ENCODE assay signal across 26 mouse cellular contexts in the genomic region with DNA sequence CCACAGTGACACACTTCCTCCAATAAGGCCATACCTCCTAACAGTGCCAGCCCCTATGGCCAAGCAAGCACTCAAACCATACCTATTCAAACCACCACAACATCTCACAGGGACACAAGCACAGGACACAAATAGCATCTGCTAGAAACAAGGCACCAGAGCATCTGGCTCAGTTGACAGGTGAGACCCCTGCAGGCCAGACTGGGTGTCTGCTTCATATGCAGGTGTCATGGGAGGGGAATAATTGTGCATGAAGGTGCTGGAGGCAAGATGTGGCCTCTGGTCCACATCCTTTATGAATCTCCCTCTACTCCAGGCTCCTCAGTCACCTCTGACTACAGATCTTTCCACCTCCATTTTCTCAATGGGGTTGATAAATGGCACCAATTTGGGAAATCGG. TPM values are rescaled to one million over a fixed set of nuclear protein-coding genes. Genes with fewer than 3 reads are reported as not detected.
DNase-seq lines count a peak whose midpoint lies in the region; ATAC-seq and TF ChIP-seq lines count a peak whose summit lies in the region.
"Had no signal": no experiment of that assay in that cellular context is flagged by ENCODE, and none has a peak within 500 bp of the region (broad histone marks: within the 10 kb centered on the region; RNA-seq: fewer than 3 reads in every experiment).

No protein-coding gene starts in this region.

- DNase-seq in kidney, postnatal 0 days (ENCODE audit: low spot score), result no peak
- DNase-seq in kidney, postnatal 10 days, result no peak
- peak; percentile 14 for DNase-seq in A20 (ENCODE audit: low read depth, low spot score)
- peak; percentile 71 for DNase-seq in ES-CJ7 (ENCODE audit: low read depth, low spot score)
- peak; percentile 13 for DNase-seq in induced T-regulatory cell, adult 2 months (ENCODE audit: low read depth)
- no peak for DNase-seq in forebrain, embryonic 14.5 days (ENCODE audit: low spot score)
- DNase-seq: adrenal gland, adult 8-10 months; cerebellum, adult 2 months; cerebellum, postnatal 25 days; kidney, adult 18-20 months; lung, postnatal 4 days; right cerebral cortex, postnatal 4 days; thymus, adult 18-20 months had no signal

- H3K9ac ChIP-seq in kidney, postnatal 0 days (ENCODE audit: low read depth, low read length), result no peak overlapping the region
- no peak overlapping the region for H3K9ac ChIP-seq in forebrain, embryonic 14.5 days (ENCODE audit: low read length)
- no peak overlapping the region for H3K9ac ChIP-seq in heart, embryonic 12.5 days
- H3K9ac ChIP-seq: embryonic facial prominence, embryonic 12.5 days; liver, embryonic 15.5 days; neural tube, embryonic 13.5 days; stomach, embryonic 15.5 days had no signal

- H3K27me3 ChIP-seq in kidney, postnatal 0 days (ENCODE audit: insufficient read depth, low read length), result no peaks in the 10 kb centered on the region
- no peaks in the 10 kb centered on the region for H3K27me3 ChIP-seq in forebrain, embryonic 14.5 days (replicated peaks; ENCODE audit: control insufficient read depth, insufficient read depth, low read length)
- peaks cover 9% of the 10 kb centered on the region; the same call in 1 of the 2 replicates for H3K27me3 ChIP-seq in heart, embryonic 12.5 days (replicated peaks)
- H3K27me3 ChIP-seq: embryonic facial prominence, embryonic 12.5 days; liver, embryonic 15.5 days; neural tube, embryonic 13.5 days; stomach, embryonic 15.5 days had no signal

- TF ChIP-seq CTCF in kidney, postnatal 0 days (IDR thresholded peaks at IDR 0.05; ENCODE audit: low read depth), result peak; percentile 21; the same call in 1 of the 2 replicates

- no peaks in the 10 kb centered on the region for H3K4me1 ChIP-seq in kidney, postnatal 0 days (replicated peaks; ENCODE audit: insufficient read depth, low read length)
- H3K4me1 ChIP-seq in forebrain, embryonic 14.5 days (ENCODE audit: control insufficient read depth, insufficient read depth, low read length), result no peaks in the 10 kb centered on the region
- H3K4me1 ChIP-seq in heart, embryonic 12.5 days (replicated peaks), result peaks cover 8% of the 10 kb centered on the region
- H3K4me1 ChIP-seq: embryonic facial prominence, embryonic 12.5 days; liver, embryonic 15.5 days; neural tube, embryonic 13.5 days; stomach, embryonic 15.5 days had no signal

- WGBS in kidney, postnatal 0 days, result 97% methylated on average over 1 of the region's 1 CpGs
- 81% methylated on average over 1 of the region's 1 CpGs for WGBS in forebrain, embryonic 14.5 days
- WGBS in heart, embryonic 12.5 days, result 72% methylated on average over 1 of the region's 1 CpGs

- H3K27ac ChIP-seq in kidney, postnatal 0 days, result no peak overlapping the region
- no peak overlapping the region for H3K27ac ChIP-seq in forebrain, embryonic 14.5 days (ENCODE audit: low read depth, low read length)
- no peak overlapping the region for H3K27ac ChIP-seq in heart, embryonic 12.5 days (ENCODE audit: poor library complexity, severe bottlenecking)
- H3K27ac ChIP-seq: embryonic facial prominence, embryonic 12.5 days; heart, embryonic 10.5 days; liver, embryonic 15.5 days; neural tube, embryonic 13.5 days; stomach, embryonic 15.5 days had no signal

- no peaks in the 10 kb centered on the region for H3K9me3 ChIP-seq in kidney, postnatal 0 days (replicated peaks; ENCODE audit: low read length)
- no peaks in the 10 kb centered on the region for H3K9me3 ChIP-seq in forebrain, embryonic 14.5 days (replicated peaks; ENCODE audit: control insufficient read depth, low read length)
- no peaks in the 10 kb centered on the region for H3K9me3 ChIP-seq in heart, embryonic 12.5 days (replicated peaks)
- H3K9me3 ChIP-seq: embryonic facial prominence, embryonic 12.5 days; heart, embryonic 10.5 days; liver, embryonic 15.5 days; neural tube, embryonic 13.5 days; stomach, embryonic 15.5 days had no signal

- H3K4me3 ChIP-seq in kidney, postnatal 0 days (replicated peaks; ENCODE audit: low read depth, low read length), result no peak overlapping the region
- no peak overlapping the region for H3K4me3 ChIP-seq in forebrain, embryonic 14.5 days (ENCODE audit: low read depth, low read length)
- H3K4me3 ChIP-seq in heart, embryonic 12.5 days, result no peak overlapping the region
- H3K4me3 ChIP-seq: embryonic facial prominence, embryonic 12.5 days; heart, embryonic 10.5 days; liver, embryonic 15.5 days; myocyte; neural tube, embryonic 13.5 days; stomach, embryonic 15.5 days had no signal

- no peak for ATAC-seq in kidney, postnatal 0 days (replicated peaks; ENCODE audit: low FRiP score, low read depth)
- no peak for ATAC-seq in forebrain, embryonic 14.5 days
- no peak for ATAC-seq in heart, embryonic 12.5 days (ENCODE audit: insufficient number of reproducible peaks, low FRiP score)
- ATAC-seq: activated CD4-positive, CD25-positive, alpha-beta regulatory T cell, adult 4 months; hindbrain, embryonic 16.5 days; midbrain, embryonic 16.5 days had no signal

- no peak overlapping the region for H3K4me2 ChIP-seq in kidney, postnatal 0 days (ENCODE audit: low read length)
- no peak overlapping the region for H3K4me2 ChIP-seq in forebrain, embryonic 14.5 days (ENCODE audit: low read length)
- H3K4me2 ChIP-seq in heart, embryonic 12.5 days, result no peak overlapping the region
- H3K4me2 ChIP-seq: embryonic facial prominence, embryonic 12.5 days; liver, embryonic 15.5 days; neural tube, embryonic 13.5 days; stomach, embryonic 15.5 days had no signal

- H3K36me3 ChIP-seq in kidney, postnatal 0 days (ENCODE audit: insufficient read depth, low read length), result no peaks in the 10 kb centered on the region
- no peaks in the 10 kb centered on the region for H3K36me3 ChIP-seq in forebrain, embryonic 14.5 days (ENCODE audit: control insufficient read depth, insufficient read depth, low read length)
- no peaks in the 10 kb centered on the region for H3K36me3 ChIP-seq in heart, embryonic 12.5 days
- H3K36me3 ChIP-seq: embryonic facial prominence, embryonic 12.5 days; heart, embryonic 10.5 days; liver, embryonic 15.5 days; neural tube, embryonic 13.5 days; stomach, embryonic 15.5 days had no signal

RNA-seq across cellular contexts. Expression of a gene that starts 39.5 kb away (rescaled TPM):
- 0.05 TPM in 1 of 2 replicates, not detected in the other for polyA plus RNA-seq in kidney, postnatal 0 days (2015; fragmentation: Nextera tagmentation; extraction: Ambion mirVana)
- polyA plus RNA-seq in forebrain, embryonic 14.5 days (2014; fragmentation: Nextera tagmentation; extraction: Ambion mirVana), result 0.42 and 0.48 TPM in 2 replicates
- polyA plus RNA-seq in heart, embryonic 12.5 days (2016; fragmentation: Nextera tagmentation; extraction: Ambion mirVana), result not detected in 2 replicates
- polyA plus RNA-seq: forebrain, embryonic 11.5 days; kidney, embryonic 16.5 days; limb, embryonic 11.5 days; myocyte had no signal

Comparison
In these comparisons a context has a peak if more than half of its experiments do, and no peak if none do; other contexts are left out.
1. DNase-seq: peak in A20 (single experiment), ES-CJ7 (single experiment) and induced T-regulatory cell, adult 2 months (single experiment); none in kidney, postnatal 0 days (single experiment), kidney, postnatal 10 days (single experiment) and forebrain, embryonic 14.5 days (single experiment).